Mouse (Mus musculus) liver, adult 2 months (tissue): ENCODE measurements around the gene Cybb. TPM values are rescaled to one million over a fixed set of nuclear protein-coding genes. Genes with fewer than 3 reads are reported as not detected.

Experiments
- DNase-seq: peaks from one replicate; pipeline ENCODE4 v3.0.0-alpha.2; 2011; ENCODE audit warnings: low read depth, low spot score; ENCODE audit errors: extremely low read depth
- H3K27ac ChIP-seq: fragments of 200-500 bp; replicated peaks from 2 replicates; pipeline ENCODE4 v1.5.1; 2012; ENCODE audit warnings: low read depth, mild to moderate bottlenecking, control low read depth, inconsistent platforms, low read length; ENCODE audit not compliant: insufficient read depth
- H3K27me3 ChIP-seq: fragments of 200-500 bp; 2 replicates; pipeline ENCODE4 v1.6.1; 2012; ENCODE audit warnings: mild to moderate bottlenecking, moderate library complexity, low read length, inconsistent platforms; ENCODE audit not compliant: control insufficient read depth, insufficient read depth
- H3K36me3 ChIP-seq: fragments of 200-500 bp; 2 replicates; pipeline ENCODE4 v1.6.1; 2012; ENCODE audit warnings: low read length, inconsistent platforms; ENCODE audit not compliant: control insufficient read depth, insufficient read depth
- H3K4me1 ChIP-seq: fragments of 200-500 bp; 2 replicates; pipeline ENCODE4 v1.6.1; 2011; ENCODE audit warnings: low read length; ENCODE audit not compliant: control insufficient read depth, insufficient read depth
- H3K4me3 ChIP-seq: fragments of 200-500 bp; 2 replicates; pipeline ENCODE4 v1.5.1; 2011; ENCODE audit warnings: low read depth, mild to moderate bottlenecking, control low read depth, low read length, moderate library complexity; ENCODE audit not compliant: insufficient read depth
- H3K79me2 ChIP-seq: fragments of 200-500 bp; 2 replicates; pipeline ENCODE4 v1.6.1; 2012; ENCODE audit warnings: inconsistent platforms, mild to moderate bottlenecking, low read length, moderate library complexity; ENCODE audit not compliant: control insufficient read depth, insufficient read depth
- H3K9ac ChIP-seq: fragments of 200-500 bp; 2 replicates; pipeline ENCODE4 v1.6.1; 2012; ENCODE audit warnings: low read depth, mild to moderate bottlenecking, control low read depth, inconsistent platforms, low read length
- CTCF ChIP-seq: fragments of 200-500 bp; IDR thresholded peaks from 2 replicates; pipeline ENCODE4 v1.5.1; 2011; ENCODE audit warnings: low read depth, low read length, control low read depth
- POLR2A ChIP-seq: fragments of 200-500 bp; IDR thresholded peaks from 2 replicates; pipeline ENCODE4 v1.6.1; 2011; ENCODE audit warnings: low read length, control low read depth; ENCODE audit not compliant: insufficient read depth; ENCODE audit errors: extremely low read depth
- WGBS: fragments of 180-500 bp; shearing (Covaris S2); methylation state at CpG from one replicate; pipeline ENCODE4 v1.1.7; 2018; 5-methylcytosine and 5-hydroxymethylcytosine counted together
- polyA plus RNA-seq: library from polyadenylated mRNA; depleted of rRNA; stranded (reverse); fragments of >200 nt; gene quantifications from 2 replicates; pipeline ENCODE4 v1.2.3, GENCODE M21; 2012
- total RNA-seq: library from RNA; depleted of rRNA; stranded (reverse); fragments of >200 nt; gene quantifications from 2 replicates; pipeline ENCODE4 v1.2.3, GENCODE M21; 2014

Gene Cybb
- total and polyA plus RNA-seq, 2 experiments = 1.3 to 10.4 TPM

DNA sequence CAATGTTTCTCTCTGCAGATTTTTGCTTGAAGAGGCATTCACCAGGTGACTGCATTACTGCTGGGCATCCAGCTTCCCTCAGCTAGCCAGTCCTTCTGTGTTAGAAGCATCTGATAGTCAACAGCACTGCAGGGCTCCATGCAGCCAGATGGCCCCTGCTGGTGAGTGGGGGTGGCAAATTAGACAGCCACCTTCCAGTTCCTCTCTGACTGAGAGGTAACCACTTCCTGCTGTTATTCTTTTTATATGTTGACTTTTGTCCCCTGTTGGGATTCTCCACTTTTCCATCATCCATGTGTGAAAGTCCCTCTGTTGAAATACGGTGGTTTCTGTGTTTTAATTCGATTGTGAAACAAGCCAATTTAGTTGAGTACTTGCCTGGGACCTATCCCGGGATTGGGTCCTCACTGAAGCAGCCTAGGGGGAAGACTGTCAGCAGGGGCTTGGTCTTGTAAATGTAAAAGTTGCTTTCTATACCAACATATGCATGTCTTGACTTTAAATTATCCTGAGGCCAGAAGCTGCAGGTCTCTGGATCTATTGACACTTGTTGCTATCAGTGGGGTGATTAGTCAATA, 16.7 kb downstream of the Cybb start:
- no peaks in the 10 kb centered on the region for H3K79me2 ChIP-seq
- no peaks in the 10 kb centered on the region for H3K36me3 ChIP-seq
- TF ChIP-seq CTCF = no peak
- TF ChIP-seq POLR2A = no peak
- no peak overlapping the region for H3K4me3 ChIP-seq
- no peaks in the 10 kb centered on the region for H3K4me1 ChIP-seq
- no peak overlapping the region for H3K27ac ChIP-seq
- no peak for DNase-seq
- no peaks in the 10 kb centered on the region for H3K27me3 ChIP-seq
- no peak overlapping the region for H3K9ac ChIP-seq
- WGBS = 51% methylated on average over 3 of the region's 3 CpGs

DNA sequence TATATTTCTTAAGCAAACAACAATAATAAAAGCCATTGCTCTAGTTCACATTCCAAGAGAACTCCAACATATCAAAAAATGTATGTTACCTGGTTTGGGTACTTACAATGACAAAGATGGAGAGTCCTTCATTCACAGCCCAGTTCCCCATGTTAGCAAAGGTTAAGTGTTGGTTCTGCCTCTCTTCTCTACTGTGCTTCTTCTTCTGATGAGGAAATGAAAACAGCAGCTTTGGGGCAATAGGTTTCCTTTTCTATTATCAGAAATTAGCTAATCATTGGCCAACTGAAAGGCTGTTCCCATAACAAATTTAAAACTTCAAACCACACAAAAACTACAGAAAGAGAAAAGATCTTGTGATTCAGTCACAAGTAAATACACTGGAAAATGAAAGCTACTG, 18.5 kb downstream of the Cybb start:
- no peaks in the 10 kb centered on the region for H3K36me3 ChIP-seq
- no peaks in the 10 kb centered on the region for H3K27me3 ChIP-seq
- H3K4me1 ChIP-seq = no peaks in the 10 kb centered on the region
- no peak overlapping the region for H3K4me3 ChIP-seq
- DNase-seq = peak; percentile 18
- TF ChIP-seq CTCF (no peak), POLR2A (no peak)
- no peak overlapping the region for H3K9ac ChIP-seq
- no peak overlapping the region for H3K27ac ChIP-seq
- H3K79me2 ChIP-seq = no peaks in the 10 kb centered on the region

DNA sequence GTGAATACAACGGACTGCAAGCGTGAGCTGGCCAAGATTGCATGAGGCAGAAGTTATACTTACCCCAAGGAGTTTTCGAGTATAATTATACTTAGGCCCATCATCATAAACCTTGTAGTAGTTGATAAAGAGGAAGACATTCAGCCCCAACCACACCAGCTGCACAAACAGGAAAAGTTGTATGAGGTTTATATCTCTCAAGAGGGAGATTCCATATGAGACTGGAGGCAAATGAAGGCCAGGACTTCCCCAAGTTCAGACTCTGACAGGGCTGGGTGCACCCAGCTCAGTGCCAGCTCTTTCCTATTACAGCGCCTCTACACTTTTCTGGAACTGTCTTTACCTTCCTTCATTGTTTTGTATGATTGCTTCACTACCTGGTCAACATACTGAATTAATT, 20.6 kb downstream of the Cybb start:
- no peak for DNase-seq
- 93% methylated on average over 4 of the region's 4 CpGs for WGBS
- Histone ChIP-seq H3K36me3 (no peaks in the 10 kb centered on the region), H3K79me2 (no peaks in the 10 kb centered on the region), H3K9ac (no peak overlapping the region), H3K27ac (no peak overlapping the region), H3K4me1 (no peaks in the 10 kb centered on the region), H3K27me3 (no peaks in the 10 kb centered on the region), H3K4me3 (no peak overlapping the region)
- TF ChIP-seq POLR2A = no peak
- no peak for TF ChIP-seq CTCF

DNA sequence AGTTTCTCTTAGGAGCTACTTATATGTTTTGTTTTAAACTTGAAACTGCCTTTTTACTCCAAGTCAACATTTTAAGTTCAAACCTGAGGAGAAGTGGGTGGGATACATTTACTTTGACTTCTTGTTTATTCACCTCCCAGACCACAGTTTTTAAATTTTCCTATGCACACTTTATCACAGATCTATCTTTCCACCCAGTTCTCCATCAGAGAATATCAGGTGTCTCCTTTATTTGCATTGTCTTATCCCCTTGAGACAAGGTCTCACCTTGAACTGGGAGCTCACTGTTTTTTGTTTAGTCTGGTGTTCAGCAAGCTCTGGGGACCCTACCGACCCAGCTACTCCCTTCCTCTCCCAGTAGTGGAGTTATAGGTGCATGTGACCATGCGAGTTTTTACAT, 21.7 kb downstream of the Cybb start:
- Histone ChIP-seq H3K27me3 (no peaks in the 10 kb centered on the region), H3K27ac (no peak overlapping the region), H3K79me2 (no peaks in the 10 kb centered on the region), H3K4me1 (no peaks in the 10 kb centered on the region), H3K9ac (no peak overlapping the region), H3K36me3 (no peaks in the 10 kb centered on the region), H3K4me3 (no peak overlapping the region)
- TF ChIP-seq POLR2A = no peak
- no peak for TF ChIP-seq CTCF
- WGBS = 56% methylated on average over 2 of the region's 2 CpGs
- DNase-seq = no peak

- Histone ChIP-seq H3K27me3 (no peaks in the 10 kb centered on the region), H3K4me1 (no peaks in the 10 kb centered on the region), H3K36me3 (no peaks in the 10 kb centered on the region), H3K4me3 (no peak overlapping the region), H3K79me2 (no peaks in the 10 kb centered on the region), H3K27ac (no peak overlapping the region), H3K9ac (no peak overlapping the region)
- 93% methylated on average over 3 of the region's 3 CpGs for WGBS
- DNase-seq = no peak
- TF ChIP-seq CTCF (no peak), POLR2A (no peak)
Observed at GRCm38 (mm10) chrX:9462671-9463070, 24.9 kb downstream of the Cybb start.

DNA sequence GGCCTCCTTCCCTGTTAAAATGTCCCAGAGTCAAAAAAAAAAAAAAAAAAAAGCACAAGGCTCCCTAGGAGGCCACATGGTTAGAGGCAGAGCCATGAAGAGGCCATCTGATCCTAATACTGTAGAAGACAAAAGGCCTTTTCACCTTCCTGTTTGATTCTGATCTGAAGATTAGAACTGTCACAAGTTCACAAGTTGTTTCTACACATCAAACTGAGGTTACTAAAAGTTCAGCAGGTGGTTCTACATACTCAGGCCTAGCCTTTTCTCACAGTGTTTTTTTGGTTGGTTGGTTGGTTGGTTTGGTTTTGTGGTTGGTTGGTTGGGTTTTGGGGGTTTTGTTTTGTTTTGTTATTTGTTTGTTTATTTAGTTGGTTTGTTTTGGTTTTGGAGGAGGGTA, 26.2 kb downstream of the Cybb start:
- no peaks in the 10 kb centered on the region for H3K79me2 ChIP-seq
- no peak overlapping the region for H3K4me3 ChIP-seq
- H3K36me3 ChIP-seq = no peaks in the 10 kb centered on the region
- no peak for DNase-seq
- TF ChIP-seq POLR2A = no peak
- TF ChIP-seq CTCF = no peak
- no peak overlapping the region for H3K9ac ChIP-seq
- H3K4me1 ChIP-seq = no peaks in the 10 kb centered on the region
- H3K27ac ChIP-seq = no peak overlapping the region
- no peaks in the 10 kb centered on the region for H3K27me3 ChIP-seq
